23 mouse cellular contexts compared by ENCODE assay signal in genomic region chr19:33860658-33861057, GRCm38 (mm10).
DNase-seq lines count a peak whose midpoint lies in the region; ATAC-seq and TF ChIP-seq lines count a peak whose summit lies in the region.
"Had no signal": no experiment of that assay in that cellular context is flagged by ENCODE, and none has a peak within 500 bp of the region (broad histone marks: within the 10 kb centered on the region; RNA-seq: fewer than 3 reads in every experiment).

No protein-coding gene starts in this region.

- H3K27ac ChIP-seq in layer of hippocampus, adult 2 months = no peak overlapping the region
- H3K27ac ChIP-seq: embryonic facial prominence, embryonic 12.5 days; heart, embryonic 13.5 days; hindbrain, embryonic 15.5 days had no signal

- no peak for TF ChIP-seq POLR2A in brain, embryonic 14.5 days (IDR thresholded peaks at IDR 0.05; ENCODE audit: borderline replicate concordance, extremely low read depth, insufficient read depth, insufficient read length, poor library complexity, severe bottlenecking)

- DNase-seq in embryo, embryonic 11 days = peak; percentile 5
- DNase-seq in embryo, embryonic 9.5 days (ENCODE audit: extremely low spot score) = no peak
- DNase-seq in layer of hippocampus, adult 2 months (ENCODE audit: low spot score in 2 of 2) = no peak
- DNase-seq in layer of hippocampus, adult 9-10 months (ENCODE audit: low spot score) = no peak
- DNase-seq in 416B (ENCODE audit: low read depth) = peak; percentile 12
- peak; percentile 1 for DNase-seq in brain, embryonic 14.5 days (ENCODE audit: low read depth)
- DNase-seq: adrenal gland, postnatal 14 days; cerebellum, adult 11-12 months; cerebellum, postnatal 14 days; forebrain, postnatal 0 days; kidney, adult 2 months; kidney, postnatal 25 days; layer of hippocampus, adult 9-11 months; lung, adult 18-20 months; lung, postnatal 36 days; right cerebral cortex, adult 18-20 months; thymus, postnatal 14 days had no signal

- peak; percentile 62 for TF ChIP-seq CTCF in layer of hippocampus, adult 2 months (conservative IDR thresholded peaks at IDR 0.05)
- no peak for TF ChIP-seq CTCF in brain, embryonic 14.5 days (IDR thresholded peaks at IDR 0.05; ENCODE audit: borderline replicate concordance, extremely low read depth, insufficient read depth, insufficient read length)

- H3K4me3 ChIP-seq in layer of hippocampus, adult 2 months = no peak overlapping the region
- H3K4me3 ChIP-seq: embryonic facial prominence, embryonic 12.5 days; erythroblast, embryonic 14.5 days; heart, embryonic 13.5 days; hindbrain, embryonic 15.5 days had no signal

- ATAC-seq in inflammation-experienced regulatory T-cells, adult 6 months = no peak
- ATAC-seq: activated CD4-positive, CD25-positive, alpha-beta regulatory T cell, adult 4 months; forebrain, postnatal 0 days had no signal

Comparison
In these comparisons a context has a peak if more than half of its experiments do, and no peak if none do; other contexts are left out.
1. DNase-seq: peak in embryo, embryonic 11 days (single experiment), 416B (single experiment) and brain, embryonic 14.5 days (single experiment); none in embryo, embryonic 9.5 days (single experiment), layer of hippocampus, adult 2 months (0 of 2) and layer of hippocampus, adult 9-10 months (single experiment).